Mouse (Mus musculus) cortical plate, adult 2 months (tissue): Measurements from ENCODE around the gene Ube2q2.

ENCODE experiments used
- CTCF ChIP-seq: fragments of 200-500 bp; IDR thresholded peaks from 2 replicates; pipeline ENCODE4 v1.5.1; 2011; ENCODE audit warnings: mild to moderate bottlenecking, control low read depth, low read length; ENCODE audit not compliant: insufficient read depth; ENCODE audit errors: extremely low read depth
- POLR2A ChIP-seq: fragments of 200-500 bp; IDR thresholded peaks from 2 replicates; pipeline ENCODE4 v1.6.1; 2011; ENCODE audit warnings: mild to moderate bottlenecking, low read length, control low read depth; ENCODE audit not compliant: insufficient read depth; ENCODE audit errors: extremely low read depth

- TF ChIP-seq CTCF (no peak), POLR2A (no peak)
Observed at GRCm38 (mm10) chr9:55248465-55248864, 99.8 kb downstream of the Ube2q2 start.
